In the genomic region with DNA sequence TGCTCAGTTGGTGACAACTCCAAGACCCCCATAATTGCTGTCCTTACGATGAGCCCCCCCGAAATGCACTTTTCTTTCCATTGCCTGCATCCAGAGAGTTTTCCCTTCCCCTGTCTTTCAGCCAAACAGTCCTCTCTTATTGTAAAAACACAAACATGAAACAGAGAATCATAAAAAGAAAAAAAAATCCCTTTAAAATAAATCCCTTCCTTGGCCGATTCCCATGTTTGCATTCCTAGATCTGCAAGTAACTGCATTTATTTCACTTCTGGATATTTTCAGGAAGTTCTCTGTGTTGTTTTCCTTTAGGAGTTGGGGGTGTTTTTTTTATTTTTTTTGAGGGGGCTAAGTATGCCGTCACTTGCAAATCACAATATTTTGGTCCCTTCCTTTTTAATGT, we compare ENCODE assay signal across 24 mouse cellular contexts. TPM values are rescaled to one million over a fixed set of nuclear protein-coding genes. Genes with fewer than 3 reads are reported as not detected.
DNase-seq lines count a peak whose midpoint lies in the region; ATAC-seq and TF ChIP-seq lines count a peak whose summit lies in the region.
"Had no signal": no experiment of that assay in that cellular context is flagged by ENCODE, and none has a peak within 500 bp of the region (broad histone marks: within the 10 kb centered on the region; RNA-seq: fewer than 3 reads in every experiment).

No protein-coding gene starts in this region.

- no peak for DNase-seq in heart, adult 2 months
- peak; percentile 53 for DNase-seq in kidney, postnatal 0 days (ENCODE audit: low spot score)
- no peak for DNase-seq in kidney, postnatal 10 days
- DNase-seq: adrenal gland, postnatal 36 days; cerebellum, adult 9-10 months; gastrocnemius, postnatal 36 days; heart, postnatal 36 days; kidney, adult 9 months; layer of hippocampus, adult 9-11 months; midbrain, embryonic 14.5 days; right cerebral cortex, postnatal 14 days; thymus, postnatal 36 days had no signal

- peaks cover 3% of the 10 kb centered on the region; the same call in 1 of the 2 replicates for H3K36me3 ChIP-seq in heart, embryonic 12.5 days
- H3K36me3 ChIP-seq in heart, adult 2 months (ENCODE audit: control insufficient read depth, insufficient read depth, low read length) = no peaks in the 10 kb centered on the region
- no peaks in the 10 kb centered on the region for H3K36me3 ChIP-seq in kidney, postnatal 0 days (ENCODE audit: insufficient read depth, low read length)
- H3K36me3 ChIP-seq in embryonic facial prominence, embryonic 15.5 days = no peaks in the 10 kb centered on the region
- H3K36me3 ChIP-seq in stomach, embryonic 15.5 days = no peaks in the 10 kb centered on the region
- H3K36me3 ChIP-seq: forebrain, embryonic 10.5 days; heart, embryonic 10.5 days; hindbrain, embryonic 13.5 days; neural tube, embryonic 12.5 days had no signal

- no peak overlapping the region for H3K9ac ChIP-seq in heart, embryonic 12.5 days
- no peak overlapping the region for H3K9ac ChIP-seq in heart, adult 2 months (ENCODE audit: low read depth, low read length)
- no peak overlapping the region for H3K9ac ChIP-seq in kidney, postnatal 0 days (ENCODE audit: low read depth, low read length)
- H3K9ac ChIP-seq in embryonic facial prominence, embryonic 15.5 days = no peak overlapping the region
- no peak overlapping the region for H3K9ac ChIP-seq in stomach, embryonic 15.5 days
- H3K9ac ChIP-seq: hindbrain, embryonic 13.5 days; liver, embryonic 14.5 days; neural tube, embryonic 12.5 days had no signal

- H3K27ac ChIP-seq in heart, embryonic 12.5 days (ENCODE audit: poor library complexity, severe bottlenecking) = peak overlapping the region; percentile 41; the same call in 1 of the 2 replicates
- H3K27ac ChIP-seq in heart, adult 2 months = no peak overlapping the region
- H3K27ac ChIP-seq in kidney, postnatal 0 days = no peak overlapping the region
- peak overlapping the region; percentile 18; the same call in 1 of the 2 replicates for H3K27ac ChIP-seq in embryonic facial prominence, embryonic 15.5 days (replicated peaks)
- peak overlapping the region; percentile 78; the same call in 1 of the 2 replicates for H3K27ac ChIP-seq in stomach, embryonic 15.5 days
- H3K27ac ChIP-seq: hindbrain, embryonic 13.5 days; liver, embryonic 14.5 days; neural tube, embryonic 12.5 days had no signal

- TF ChIP-seq CTCF in heart, adult 2 months (IDR thresholded peaks at IDR 0.05) = no peak
- no peak for TF ChIP-seq CTCF in kidney, postnatal 0 days (IDR thresholded peaks at IDR 0.05; ENCODE audit: low read depth)

- 74% methylated on average over 4 of the region's 4 CpGs for WGBS in heart, embryonic 12.5 days
- 61% methylated on average over 4 of the region's 4 CpGs for WGBS in heart, adult 2 months
- 66% methylated on average over 4 of the region's 4 CpGs for WGBS in kidney, postnatal 0 days
- WGBS in embryonic facial prominence, embryonic 15.5 days = 65% methylated on average over 4 of the region's 4 CpGs
- WGBS in stomach, embryonic 15.5 days = 61% methylated on average over 4 of the region's 4 CpGs

- intact Hi-C loops in heart, adult 2 months (cut with DNase I) = no loop called here

- H3K4me3 ChIP-seq in heart, embryonic 12.5 days = no peak overlapping the region
- H3K4me3 ChIP-seq in heart, adult 2 months = no peak overlapping the region
- no peak overlapping the region for H3K4me3 ChIP-seq in kidney, postnatal 0 days (replicated peaks; ENCODE audit: low read depth, low read length)
- no peak overlapping the region for H3K4me3 ChIP-seq in embryonic facial prominence, embryonic 15.5 days (replicated peaks)
- no peak overlapping the region for H3K4me3 ChIP-seq in stomach, embryonic 15.5 days (replicated peaks)
- H3K4me3 ChIP-seq: forebrain, embryonic 10.5 days; heart, embryonic 10.5 days; hindbrain, embryonic 13.5 days; neural tube, embryonic 12.5 days had no signal

- peaks cover 15% of the 10 kb centered on the region; the same call in 1 of the 2 replicates for H3K4me1 ChIP-seq in heart, embryonic 12.5 days (replicated peaks)
- H3K4me1 ChIP-seq in heart, adult 2 months (ENCODE audit: control insufficient read depth, insufficient read depth, low read length) = peaks cover 13% of the 10 kb centered on the region
- H3K4me1 ChIP-seq in kidney, postnatal 0 days (replicated peaks; ENCODE audit: insufficient read depth, low read length) = no peaks in the 10 kb centered on the region
- peaks cover 41% of the 10 kb centered on the region for H3K4me1 ChIP-seq in embryonic facial prominence, embryonic 15.5 days
- peaks cover 30% of the 10 kb centered on the region for H3K4me1 ChIP-seq in stomach, embryonic 15.5 days
- H3K4me1 ChIP-seq: neural tube, embryonic 12.5 days had no signal

- H3K9me3 ChIP-seq in heart, embryonic 12.5 days (replicated peaks) = no peaks in the 10 kb centered on the region
- no peaks in the 10 kb centered on the region for H3K9me3 ChIP-seq in kidney, postnatal 0 days (replicated peaks; ENCODE audit: low read length)
- H3K9me3 ChIP-seq in embryonic facial prominence, embryonic 15.5 days (replicated peaks) = no peaks in the 10 kb centered on the region
- H3K9me3 ChIP-seq in stomach, embryonic 15.5 days = no peaks in the 10 kb centered on the region
- H3K9me3 ChIP-seq: forebrain, embryonic 10.5 days; heart, embryonic 10.5 days; hindbrain, embryonic 13.5 days; neural tube, embryonic 12.5 days had no signal

- H3K4me2 ChIP-seq in heart, embryonic 12.5 days = no peak overlapping the region
- no peak overlapping the region for H3K4me2 ChIP-seq in kidney, postnatal 0 days (ENCODE audit: low read length)
- no peak overlapping the region for H3K4me2 ChIP-seq in embryonic facial prominence, embryonic 15.5 days (replicated peaks)
- no peak overlapping the region for H3K4me2 ChIP-seq in stomach, embryonic 15.5 days
- H3K4me2 ChIP-seq: hindbrain, embryonic 13.5 days; neural tube, embryonic 12.5 days had no signal

- no peak for ATAC-seq in heart, embryonic 12.5 days (ENCODE audit: insufficient number of reproducible peaks, low FRiP score)
- ATAC-seq in kidney, postnatal 0 days (replicated peaks; ENCODE audit: low FRiP score, low read depth) = no peak
- no peak for ATAC-seq in embryonic facial prominence, embryonic 15.5 days (ENCODE audit: insufficient number of reproducible peaks, low FRiP score, low TSS enrichment, low read depth)
- no peak for ATAC-seq in stomach, embryonic 15.5 days (ENCODE audit: insufficient read depth, low FRiP score, low read depth)
- ATAC-seq in megakaryocyte-erythroid progenitor cell, adult 5-6 weeks (replicated peaks; ENCODE audit: low FRiP score, low TSS enrichment, poor library complexity, severe bottlenecking) = no peak
- ATAC-seq: CD4-positive, CD25-positive, alpha-beta regulatory T cell, adult 4 months; forebrain, embryonic 16.5 days; lung, postnatal 0 days had no signal

- H3K27me3 ChIP-seq in heart, embryonic 12.5 days (replicated peaks) = peaks cover 4% of the 10 kb centered on the region; the same call in 1 of the 2 replicates
- H3K27me3 ChIP-seq in heart, adult 2 months (ENCODE audit: control insufficient read depth, insufficient read depth, low read length) = no peaks in the 10 kb centered on the region
- H3K27me3 ChIP-seq in kidney, postnatal 0 days (ENCODE audit: insufficient read depth, low read length) = no peaks in the 10 kb centered on the region
- no peaks in the 10 kb centered on the region for H3K27me3 ChIP-seq in embryonic facial prominence, embryonic 15.5 days
- no peaks in the 10 kb centered on the region for H3K27me3 ChIP-seq in stomach, embryonic 15.5 days (replicated peaks)
- H3K27me3 ChIP-seq: hindbrain, embryonic 13.5 days; neural tube, embryonic 12.5 days had no signal

- TF ChIP-seq EP300 in heart, adult 2 months (IDR thresholded peaks at IDR 0.05; ENCODE audit: insufficient read depth, low read depth, low read length) = no peak

- H3K79me2 ChIP-seq in heart, adult 2 months (replicated peaks; ENCODE audit: control insufficient read depth, insufficient read depth, low read length) = no peaks in the 10 kb centered on the region

- TF ChIP-seq POLR2A in heart, adult 2 months (IDR thresholded peaks at IDR 0.05; ENCODE audit: insufficient read depth, low read depth, low read length) = no peak

RNA-seq across cellular contexts. Expression of a gene that starts 19.0 kb away (rescaled TPM):
- polyA plus RNA-seq in heart, embryonic 12.5 days (2016; fragmentation: Nextera tagmentation; extraction: Ambion mirVana) = 7.4 and 7.5 TPM in 2 replicates
- 10 to 100 TPM in 1 of 2 experiments, 1 to 10 TPM in 1; 8.0 to 10.6 TPM for total RNA-seq in heart, adult 2 months (2021)
- polyA plus RNA-seq in heart, adult 2 months (2012; rRNA removed) = 14.4 and 18.9 TPM in 2 replicates
- polyA plus RNA-seq in kidney, postnatal 0 days (2015; fragmentation: Nextera tagmentation; extraction: Ambion mirVana) = 5.0 and 5.2 TPM in 2 replicates
- polyA plus RNA-seq in embryonic facial prominence, embryonic 15.5 days (2015; fragmentation: Nextera tagmentation; extraction: Ambion mirVana) = 24.6 and 26.6 TPM in 2 replicates
- 13.3 and 13.6 TPM in 2 replicates for polyA plus RNA-seq in stomach, embryonic 15.5 days (2015; fragmentation: Nextera tagmentation; extraction: Ambion mirVana)
- total RNA-seq in megakaryocyte-erythroid progenitor cell, adult 5-6 weeks (2014; fragmentation: Nextera tagmentation) = not detected in 2 replicates
- not detected in 2 replicates for total RNA-seq in megakaryocyte-erythroid progenitor cell, adult 5-6 weeks (2017)
- polyA plus RNA-seq: CD4-positive, CD25-positive, alpha-beta regulatory T cell, adult 4 months had no signal

Comparison
In these comparisons a context has a peak if more than half of its experiments do, and no peak if none do; other contexts are left out.
1. H3K27ac ChIP-seq: peak in heart, embryonic 12.5 days (single experiment), embryonic facial prominence, embryonic 15.5 days (single experiment) and stomach, embryonic 15.5 days (single experiment); none in heart, adult 2 months (single experiment) and kidney, postnatal 0 days (single experiment).